Mouse (Mus musculus): ENCODE results near the gene Qk. TPM values are rescaled to one million over a fixed set of nuclear protein-coding genes. Genes with fewer than 3 reads are reported as not detected.

The Qk gene
- total and polyA plus RNA-seq, 2 experiments, result 30.4 to 52.4 TPM

DNA sequence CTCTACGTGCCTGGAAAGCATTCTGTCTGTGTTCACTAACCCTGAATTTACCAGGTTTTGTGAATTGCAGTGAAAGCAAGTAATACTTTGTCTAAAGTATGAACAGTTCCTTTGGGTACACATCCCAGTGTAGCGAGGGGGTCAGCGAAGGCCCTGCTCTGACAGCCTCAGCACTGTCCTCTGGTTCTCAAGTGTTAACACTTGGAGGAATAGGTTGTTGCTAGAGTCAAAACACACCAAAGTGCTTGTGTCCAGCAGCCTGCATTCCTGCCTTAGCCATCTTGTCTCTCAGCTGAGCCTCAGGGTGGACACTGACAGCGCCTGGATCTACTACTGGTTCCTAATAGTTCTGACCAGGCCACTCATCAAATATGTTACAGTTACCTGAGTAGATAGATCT is 6.3 kb upstream of the Qk start:
- Histone ChIP-seq H3K79me2 (ENCODE audit: control insufficient read depth, insufficient read depth, low read length) (0 out of 2 replicates have a peak, but pooled peaks cover 3% of the 10 kb centered on the region), H3K4me1 (ENCODE audit: control insufficient read depth, insufficient read depth, low read length) (peaks cover 6% of the 10 kb centered on the region; the same call in 1 of the 2 replicates), H3K4me3 (ENCODE audit: insufficient read depth, low read depth, low read length) (no peak overlapping the region), H3K27me3 (ENCODE audit: control insufficient read depth, insufficient read depth, low read length) (no peaks in the 10 kb centered on the region), H3K9ac (ENCODE audit: low read depth, low read length) (no peak overlapping the region), H3K27ac (replicated peaks; ENCODE audit: insufficient read depth, low read depth, low read length) (no peak overlapping the region), H3K36me3 (ENCODE audit: control insufficient read depth, insufficient read depth, low read length) (no peaks in the 10 kb centered on the region)
- 97% methylated on average over 4 of the region's 4 CpGs for WGBS
- TF ChIP-seq POLR2A (IDR thresholded peaks at IDR 0.05; ENCODE audit: extremely low read depth, insufficient read depth, low read length) (no peak), CTCF (IDR thresholded peaks at IDR 0.05; ENCODE audit: low read depth, low read length) (no peak)
- DNase-seq (ENCODE audit: extremely low read depth, low read depth, low spot score), result no peak

DNA sequence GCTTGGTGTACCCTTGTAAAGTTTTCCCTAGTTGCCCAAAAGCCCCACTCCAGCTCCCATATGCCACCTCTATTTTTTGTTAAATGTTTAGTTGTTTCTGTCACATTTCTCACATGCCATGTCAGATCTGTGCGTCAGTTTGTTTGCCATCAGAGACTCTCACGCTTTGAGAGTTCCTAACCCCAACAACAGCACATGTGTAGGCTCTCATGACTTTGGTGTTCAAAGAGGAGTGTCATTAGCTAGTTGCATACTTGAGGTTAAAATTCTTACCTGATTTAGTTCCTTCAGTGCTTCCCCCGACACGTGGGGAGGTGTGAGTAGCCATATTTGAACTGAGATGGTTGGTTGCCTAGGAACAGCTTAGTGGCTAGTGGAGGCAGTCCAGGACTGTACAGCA is 2.1 kb upstream of the Qk start:
- Histone ChIP-seq H3K4me3 (ENCODE audit: insufficient read depth, low read depth, low read length) (no peak overlapping the region), H3K27ac (replicated peaks; ENCODE audit: insufficient read depth, low read depth, low read length) (no peak overlapping the region), H3K36me3 (ENCODE audit: control insufficient read depth, insufficient read depth, low read length) (no peaks in the 10 kb centered on the region), H3K79me2 (ENCODE audit: control insufficient read depth, insufficient read depth, low read length) (peaks cover 8% of the 10 kb centered on the region; the same call in 1 of the 2 replicates), H3K9ac (ENCODE audit: low read depth, low read length) (no peak overlapping the region), H3K27me3 (ENCODE audit: control insufficient read depth, insufficient read depth, low read length) (no peaks in the 10 kb centered on the region), H3K4me1 (ENCODE audit: control insufficient read depth, insufficient read depth, low read length) (peaks cover 4% of the 10 kb centered on the region; the same call in 1 of the 2 replicates)
- 73% methylated on average over 4 of the region's 4 CpGs for WGBS
- no peak for DNase-seq (ENCODE audit: extremely low read depth, low read depth, low spot score)
- TF ChIP-seq POLR2A (IDR thresholded peaks at IDR 0.05; ENCODE audit: extremely low read depth, insufficient read depth, low read length) (no peak), CTCF (IDR thresholded peaks at IDR 0.05; ENCODE audit: low read depth, low read length) (no peak)

GRCm38 (mm10) chr17:10321092-10321491 is 1.4 kb upstream of the Qk start:
- H3K4me3 ChIP-seq (ENCODE audit: insufficient read depth, low read depth, low read length), result no peak overlapping the region
- DNase-seq (ENCODE audit: extremely low read depth, low read depth, low spot score), result no peak
- TF ChIP-seq CTCF (IDR thresholded peaks at IDR 0.05; ENCODE audit: low read depth, low read length), result no peak
- TF ChIP-seq POLR2A (IDR thresholded peaks at IDR 0.05; ENCODE audit: extremely low read depth, insufficient read depth, low read length), result no peak
- H3K27me3 ChIP-seq (ENCODE audit: control insufficient read depth, insufficient read depth, low read length), result no peaks in the 10 kb centered on the region
- H3K9ac ChIP-seq (ENCODE audit: low read depth, low read length), result no peak overlapping the region
- no peaks in the 10 kb centered on the region for H3K36me3 ChIP-seq (ENCODE audit: control insufficient read depth, insufficient read depth, low read length)
- 36% methylated on average over 1 of the region's 1 CpGs for WGBS
- H3K4me1 ChIP-seq (ENCODE audit: control insufficient read depth, insufficient read depth, low read length), result peaks cover 7% of the 10 kb centered on the region; the same call in 1 of the 2 replicates
- no peak overlapping the region for H3K27ac ChIP-seq (replicated peaks; ENCODE audit: insufficient read depth, low read depth, low read length)
- peaks cover 8% of the 10 kb centered on the region; the same call in 1 of the 2 replicates for H3K79me2 ChIP-seq (ENCODE audit: control insufficient read depth, insufficient read depth, low read length)

- DNase-seq (ENCODE audit: extremely low read depth, low read depth, low spot score), result no peak
- peaks cover 8% of the 10 kb centered on the region; the same call in 1 of the 2 replicates for H3K79me2 ChIP-seq (ENCODE audit: control insufficient read depth, insufficient read depth, low read length)
- H3K27ac ChIP-seq (replicated peaks; ENCODE audit: insufficient read depth, low read depth, low read length), result peak overlapping the region; percentile 94; the same call in 1 of the 2 replicates
- H3K9ac ChIP-seq (ENCODE audit: low read depth, low read length), result peak overlapping the region; percentile 98
- WGBS, result 7% methylated on average over 10 of the region's 10 CpGs
- TF ChIP-seq CTCF (IDR thresholded peaks at IDR 0.05; ENCODE audit: low read depth, low read length) (no peak), POLR2A (IDR thresholded peaks at IDR 0.05; ENCODE audit: extremely low read depth, insufficient read depth, low read length) (no peak)
- H3K36me3 ChIP-seq (ENCODE audit: control insufficient read depth, insufficient read depth, low read length), result no peaks in the 10 kb centered on the region
- H3K4me1 ChIP-seq (ENCODE audit: control insufficient read depth, insufficient read depth, low read length), result peaks cover 7% of the 10 kb centered on the region; the same call in 1 of the 2 replicates
- no peaks in the 10 kb centered on the region for H3K27me3 ChIP-seq (ENCODE audit: control insufficient read depth, insufficient read depth, low read length)
- peak overlapping the region; percentile 77 for H3K4me3 ChIP-seq (ENCODE audit: insufficient read depth, low read depth, low read length)
Measured at GRCm38 (mm10) chr17:10320456-10320790, 769 bp upstream of the Qk start.

- peaks cover 11% of the 10 kb centered on the region; the same call in 1 of the 2 replicates for H3K4me1 ChIP-seq (ENCODE audit: control insufficient read depth, insufficient read depth, low read length)
- WGBS, result 13% methylated on average over 46 of the region's 46 CpGs
- TF ChIP-seq POLR2A (IDR thresholded peaks at IDR 0.05; ENCODE audit: extremely low read depth, insufficient read depth, low read length) (no peak), CTCF (IDR thresholded peaks at IDR 0.05; ENCODE audit: low read depth, low read length) (no peak)
- DNase-seq (ENCODE audit: extremely low read depth, low read depth, low spot score), result no peak
- peak overlapping the region; percentile 94 for H3K27ac ChIP-seq (replicated peaks; ENCODE audit: insufficient read depth, low read depth, low read length)
- H3K4me3 ChIP-seq (ENCODE audit: insufficient read depth, low read depth, low read length), result peak overlapping the region; percentile 100
- H3K36me3 ChIP-seq (ENCODE audit: control insufficient read depth, insufficient read depth, low read length), result no peaks in the 10 kb centered on the region
- H3K27me3 ChIP-seq (ENCODE audit: control insufficient read depth, insufficient read depth, low read length), result no peaks in the 10 kb centered on the region
- H3K79me2 ChIP-seq (ENCODE audit: control insufficient read depth, insufficient read depth, low read length), result peaks cover 11% of the 10 kb centered on the region; the same call in 1 of the 2 replicates
- H3K9ac ChIP-seq (ENCODE audit: low read depth, low read length), result peak overlapping the region; percentile 98
Measured at GRCm38 (mm10) chr17:10319431-10319684, 296 bp downstream of the Qk start.

GRCm38 (mm10) chr17:10318561-10319430 is 858 bp downstream of the Qk start:
- Histone ChIP-seq H3K4me1 (ENCODE audit: control insufficient read depth, insufficient read depth, low read length) (peaks cover 14% of the 10 kb centered on the region; the same call in 1 of the 2 replicates), H3K4me3 (ENCODE audit: insufficient read depth, low read depth, low read length) (peak overlapping the region; percentile 100), H3K9ac (ENCODE audit: low read depth, low read length) (peak overlapping the region; percentile 98), H3K27ac (replicated peaks; ENCODE audit: insufficient read depth, low read depth, low read length) (peak overlapping the region; percentile 100), H3K27me3 (ENCODE audit: control insufficient read depth, insufficient read depth, low read length) (no peaks in the 10 kb centered on the region), H3K36me3 (ENCODE audit: control insufficient read depth, insufficient read depth, low read length) (no peaks in the 10 kb centered on the region), H3K79me2 (ENCODE audit: control insufficient read depth, insufficient read depth, low read length) (peaks cover 11% of the 10 kb centered on the region; the same call in 1 of the 2 replicates)
- TF ChIP-seq CTCF (IDR thresholded peaks at IDR 0.05; ENCODE audit: low read depth, low read length) (no peak), POLR2A (IDR thresholded peaks at IDR 0.05; ENCODE audit: extremely low read depth, insufficient read depth, low read length) (peak; percentile 86)
- DNase-seq (ENCODE audit: extremely low read depth, low read depth, low spot score), result peak; percentile 45
- 21% methylated on average over 146 of the region's 153 CpGs for WGBS

Data from liver, adult 2 months (tissue).